Mouse (Mus musculus): ENCODE measurements around the gene Smim13.

GRCm38 (mm10) chr13:41233241-41233640, 16.4 kb upstream of the Smim13 start:
- TF ChIP-seq EP300 (optimal IDR thresholded peaks at IDR 0.05) (no peak), CTCF (IDR thresholded peaks at IDR 0.05; ENCODE audit: low read depth) (no peak)

Data from stomach, postnatal 0 days (tissue).